Mouse (Mus musculus) hindlimb bud, embryonic 11.5 days (tissue): Measurements from ENCODE around the gene Igsf21.

Experiments
- DNase-seq: peaks from one replicate; pipeline ENCODE4 v3.0.0-alpha.2; 2012; ENCODE audit warnings: low read depth, low spot score; ENCODE audit errors: extremely low spot score

Gene Igsf21

GRCm38 (mm10) chr4:140237305-140237741 is 9.3 kb downstream of the Igsf21 start:
- DNase-seq = no peak

GRCm38 (mm10) chr4:140235361-140236153 is 11.0 kb downstream of the Igsf21 start:
- no peak for DNase-seq

- DNase-seq = no peak
Measured at GRCm38 (mm10) chr4:140234412-140235205, 12.0 kb downstream of the Igsf21 start.

- DNase-seq = no peak
Measured at GRCm38 (mm10) chr4:140227837-140228236, 18.7 kb downstream of the Igsf21 start.

- DNase-seq = no peak
Measured at GRCm38 (mm10) chr4:140225204-140225603, 21.4 kb downstream of the Igsf21 start.

GRCm38 (mm10) chr4:140224451-140224850 is 22.1 kb downstream of the Igsf21 start:
- DNase-seq = no peak

- no peak for DNase-seq
Measured at GRCm38 (mm10) chr4:140223067-140223466, 23.5 kb downstream of the Igsf21 start.

- no peak for DNase-seq
Measured at GRCm38 (mm10) chr4:140220326-140221093, 26.1 kb downstream of the Igsf21 start.

- DNase-seq = no peak
Measured at GRCm38 (mm10) chr4:140218853-140219852, 27.4 kb downstream of the Igsf21 start.

- DNase-seq = no peak
Measured at GRCm38 (mm10) chr4:140218384-140218783, 28.2 kb downstream of the Igsf21 start.

- no peak for DNase-seq
Measured at GRCm38 (mm10) chr4:140217934-140218333, 28.6 kb downstream of the Igsf21 start.

GRCm38 (mm10) chr4:140216096-140216495 is 30.5 kb downstream of the Igsf21 start:
- DNase-seq = no peak

- DNase-seq = no peak
Measured at GRCm38 (mm10) chr4:140215205-140215604, 31.4 kb downstream of the Igsf21 start.

- DNase-seq = no peak
Measured at GRCm38 (mm10) chr4:140214406-140214805, 32.2 kb downstream of the Igsf21 start.

- DNase-seq = no peak
Measured at GRCm38 (mm10) chr4:140210129-140210890, 36.3 kb downstream of the Igsf21 start.

GRCm38 (mm10) chr4:140205811-140206231 is 40.8 kb downstream of the Igsf21 start:
- no peak for DNase-seq

- no peak for DNase-seq
Measured at GRCm38 (mm10) chr4:140204775-140205174, 41.8 kb downstream of the Igsf21 start.

- DNase-seq = no peak
Measured at GRCm38 (mm10) chr4:140203696-140204272, 42.8 kb downstream of the Igsf21 start.

GRCm38 (mm10) chr4:140202196-140202595 is 44.4 kb downstream of the Igsf21 start:
- no peak for DNase-seq
